Mouse (Mus musculus) yolk sac, embryonic 10.5 days (tissue): ENCODE measurements around the gene Ccdc15.

ENCODE experiments used
- DNase-seq: peaks from one replicate; pipeline ENCODE4 v3.0.0-alpha.2; 2017; ENCODE audit warnings: low spot score

Gene Ccdc15

GRCm38 (mm10) chr9:37232201-37233195 is 115.7 kb downstream of the Ccdc15 start:
- peak; percentile 31 for DNase-seq

- no peak for DNase-seq
These were observed 117.6 kb downstream of the Ccdc15 start for GRCm38 (mm10) chr9:37230486-37231195.

- DNase-seq, result peak; percentile 49
These were observed 118.3 kb downstream of the Ccdc15 start for GRCm38 (mm10) chr9:37229880-37230325.
